In genomic region chr4:80872847-80873644, GRCm38 (mm10) we compare ENCODE assay signal across 10 mouse cellular contexts. TPM values are rescaled to one million over a fixed set of nuclear protein-coding genes. Genes with fewer than 3 reads are reported as not detected.
DNase-seq lines count a peak whose midpoint lies in the region; ATAC-seq and TF ChIP-seq lines count a peak whose summit lies in the region.
"Had no signal": no experiment of that assay in that cellular context is flagged by ENCODE, and none has a peak within 500 bp of the region (broad histone marks: within the 10 kb centered on the region; RNA-seq: fewer than 3 reads in every experiment).

No protein-coding gene starts in this region.

- H3K4me1 ChIP-seq in lung, adult 2 months (ENCODE audit: control insufficient read depth, insufficient read depth, low read length), result peaks cover 2% of the 10 kb centered on the region
- H3K4me1 ChIP-seq in cortical plate, adult 2 months (ENCODE audit: control insufficient read depth, insufficient read depth, low read length), result no peaks in the 10 kb centered on the region
- H3K4me1 ChIP-seq: embryonic facial prominence, embryonic 12.5 days had no signal

- peak; percentile 24; the same call in 1 of the 2 replicates for TF ChIP-seq CTCF in lung, adult 2 months (IDR thresholded peaks at IDR 0.05; ENCODE audit: insufficient read depth, low read length)
- TF ChIP-seq CTCF in cortical plate, adult 2 months (IDR thresholded peaks at IDR 0.05; ENCODE audit: extremely low read depth, insufficient read depth, low read length), result peak; percentile 22; the same call in 1 of the 2 replicates

- no peak for ATAC-seq in megakaryocyte-erythroid progenitor cell, adult 5-6 weeks (replicated peaks; ENCODE audit: low FRiP score, low TSS enrichment, poor library complexity, severe bottlenecking)

- H3K4me3 ChIP-seq in lung, adult 2 months (replicated peaks; ENCODE audit: extremely low read depth, low read depth, low read length), result no peak overlapping the region
- H3K4me3 ChIP-seq in cortical plate, adult 2 months (ENCODE audit: insufficient read depth, low read length), result no peak overlapping the region
- H3K4me3 ChIP-seq: embryonic facial prominence, embryonic 12.5 days had no signal

- no peak for TF ChIP-seq POLR2A in lung, adult 2 months (IDR thresholded peaks at IDR 0.05; ENCODE audit: borderline replicate concordance, extremely low read depth, low read depth, low read length)
- no peak for TF ChIP-seq POLR2A in cortical plate, adult 2 months (IDR thresholded peaks at IDR 0.05; ENCODE audit: extremely low read depth, insufficient read depth, low read length)

- no peak for DNase-seq in lung, adult 2 months
- DNase-seq in lung, adult 18-20 months, result no peak
- peak; percentile 27 for DNase-seq in kidney, postnatal 14 days
- peak; percentile 22 for DNase-seq in skeletal muscle tissue, adult 2 months (ENCODE audit: low read depth, low spot score)
- DNase-seq in cerebellum, postnatal 4 days (ENCODE audit: low spot score in 2 of 2), result no peak
- no peak for DNase-seq in ovary, adult 18-20 months (ENCODE audit: low spot score)

- H3K27ac ChIP-seq in cortical plate, adult 2 months (ENCODE audit: insufficient read depth, low read length), result no peak overlapping the region
- H3K27ac ChIP-seq: embryonic facial prominence, embryonic 12.5 days had no signal

- 36% methylated on average over 6 of the region's 6 CpGs for WGBS in lung, adult 2 months

RNA-seq across cellular contexts. Expression of gene Lurap1l, which starts 37.4 kb away (rescaled TPM):
- polyA plus RNA-seq in lung, adult 2 months (2012; rRNA removed), result 28.3 and 28.9 TPM in 2 replicates
- 8.8 and 9.8 TPM in 2 replicates for polyA plus RNA-seq in cortical plate, adult 2 months (2012; rRNA removed)
- not detected in 2 replicates for total RNA-seq in megakaryocyte-erythroid progenitor cell, adult 5-6 weeks (2014; fragmentation: Nextera tagmentation)
- not detected in 2 replicates for total RNA-seq in megakaryocyte-erythroid progenitor cell, adult 5-6 weeks (2017)

RNA-seq across cellular contexts. Expression of gene Tyrp1, which starts 39.1 kb away (rescaled TPM):
- not detected in 2 replicates for polyA plus RNA-seq in lung, adult 2 months (2012; rRNA removed)
- polyA plus RNA-seq in cortical plate, adult 2 months (2012; rRNA removed), result 0.06 and 0.08 TPM in 2 replicates
- not detected in 2 replicates for total RNA-seq in megakaryocyte-erythroid progenitor cell, adult 5-6 weeks (2014; fragmentation: Nextera tagmentation)
- not detected in 2 replicates for total RNA-seq in megakaryocyte-erythroid progenitor cell, adult 5-6 weeks (2017)
- polyA plus RNA-seq: stomach, embryonic 14.5 days had no signal

Comparison
In these comparisons a context has a peak if more than half of its experiments do, and no peak if none do; other contexts are left out.
1. DNase-seq: peak in kidney, postnatal 14 days (single experiment) and skeletal muscle tissue, adult 2 months (single experiment); none in lung, adult 2 months (single experiment), lung, adult 18-20 months (0 of 2), cerebellum, postnatal 4 days (0 of 2) and ovary, adult 18-20 months (single experiment).